Mouse (Mus musculus) testis, adult 2 months (tissue): ENCODE data around the gene Il17re.

Experiments used
- CTCF ChIP-seq: fragments of 200-500 bp; IDR thresholded peaks from 2 replicates; pipeline ENCODE4 v1.5.1; 2012; ENCODE audit warnings: low read depth, mild to moderate bottlenecking, inconsistent platforms, low read length, moderate library complexity; ENCODE audit not compliant: control insufficient read depth, insufficient read depth, insufficient replicate concordance
- POLR2A ChIP-seq: fragments of 200-500 bp; IDR thresholded peaks from 2 replicates; pipeline ENCODE4 v1.6.1; 2012; ENCODE audit warnings: low read depth, mild to moderate bottlenecking, inconsistent platforms, low read length, moderate library complexity; ENCODE audit not compliant: control insufficient read depth

DNA sequence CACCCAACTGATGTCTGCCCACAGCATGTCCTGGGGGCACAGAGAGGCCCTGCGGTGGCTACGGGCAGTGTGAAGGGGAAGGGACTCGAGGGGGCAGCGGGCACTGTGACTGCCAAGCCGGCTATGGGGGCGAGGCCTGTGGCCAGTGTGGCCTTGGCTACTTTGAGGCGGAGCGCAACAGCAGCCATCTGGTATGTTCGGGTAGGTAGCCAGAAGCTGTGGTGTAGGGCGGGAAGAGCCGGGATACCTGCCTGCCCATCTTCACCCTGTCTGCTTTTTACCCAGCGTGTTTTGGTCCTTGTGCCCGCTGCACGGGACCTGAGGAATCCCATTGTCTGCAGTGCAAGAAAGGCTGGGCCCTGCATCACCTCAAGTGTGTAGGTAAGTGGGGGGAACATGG lies 31.1 kb downstream of the Il17re start:
- no peak for TF ChIP-seq CTCF
- no peak for TF ChIP-seq POLR2A
